Mouse (Mus musculus): ENCODE measurements around the gene Acat2.
"Not testable (repeated sequence)": the region's sequence is repeated elsewhere in the genome, so short reads cannot be mapped to it uniquely, and the experiment has no call there.

Gene Acat2

DNA sequence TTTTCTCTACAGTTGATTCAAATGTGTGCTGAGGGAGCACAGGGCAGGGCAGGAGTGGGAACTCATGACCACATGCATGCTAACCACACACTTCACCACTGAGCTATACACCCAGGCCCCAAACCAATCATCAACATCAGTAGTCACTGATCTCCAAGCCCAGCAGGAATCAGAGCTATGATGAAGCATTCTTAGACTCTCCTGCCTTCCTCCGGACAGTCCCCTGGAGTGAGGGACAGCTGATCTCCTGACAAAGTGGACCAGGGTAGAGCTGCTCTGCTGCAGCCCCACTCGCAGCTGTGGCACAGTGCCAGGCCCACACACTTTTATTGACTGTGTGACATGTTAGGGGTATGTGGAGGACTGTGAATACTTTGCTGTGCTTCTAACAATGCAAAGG lies 1.2 kb downstream of the Acat2 start:
- peak in 1 of 2 experiments; percentile 51 for DNase-seq (ENCODE audit: low spot score in 2 of 2)

- peak in 1 of 2 experiments; percentile 43 for DNase-seq (ENCODE audit: low spot score in 2 of 2)
Measured at GRCm38 (mm10) chr17:12956664-12957063, 3.9 kb downstream of the Acat2 start.

DNA sequence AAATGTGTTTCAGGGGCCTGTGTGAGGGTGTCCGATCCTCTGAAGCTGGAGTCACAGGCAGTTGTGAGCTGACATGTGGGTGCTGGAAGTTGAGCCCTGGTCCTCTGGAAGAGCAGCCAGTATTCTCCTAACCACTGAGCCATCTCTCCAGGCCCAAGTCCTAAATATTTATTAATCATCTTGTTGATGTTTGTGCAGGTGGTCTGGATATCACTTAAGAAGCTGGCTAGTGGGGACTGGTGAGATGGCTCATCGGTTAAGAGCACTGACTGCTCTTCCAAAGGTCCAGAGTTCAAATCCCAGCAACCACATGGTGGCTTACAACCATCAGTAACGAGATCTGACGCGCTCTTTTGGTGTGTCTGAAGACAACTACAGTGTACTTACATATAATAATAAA lies 10.9 kb downstream of the Acat2 start:
- DNase-seq (ENCODE audit: low spot score in 2 of 2), result peak in 1 of 2 experiments; percentile 14

DNA sequence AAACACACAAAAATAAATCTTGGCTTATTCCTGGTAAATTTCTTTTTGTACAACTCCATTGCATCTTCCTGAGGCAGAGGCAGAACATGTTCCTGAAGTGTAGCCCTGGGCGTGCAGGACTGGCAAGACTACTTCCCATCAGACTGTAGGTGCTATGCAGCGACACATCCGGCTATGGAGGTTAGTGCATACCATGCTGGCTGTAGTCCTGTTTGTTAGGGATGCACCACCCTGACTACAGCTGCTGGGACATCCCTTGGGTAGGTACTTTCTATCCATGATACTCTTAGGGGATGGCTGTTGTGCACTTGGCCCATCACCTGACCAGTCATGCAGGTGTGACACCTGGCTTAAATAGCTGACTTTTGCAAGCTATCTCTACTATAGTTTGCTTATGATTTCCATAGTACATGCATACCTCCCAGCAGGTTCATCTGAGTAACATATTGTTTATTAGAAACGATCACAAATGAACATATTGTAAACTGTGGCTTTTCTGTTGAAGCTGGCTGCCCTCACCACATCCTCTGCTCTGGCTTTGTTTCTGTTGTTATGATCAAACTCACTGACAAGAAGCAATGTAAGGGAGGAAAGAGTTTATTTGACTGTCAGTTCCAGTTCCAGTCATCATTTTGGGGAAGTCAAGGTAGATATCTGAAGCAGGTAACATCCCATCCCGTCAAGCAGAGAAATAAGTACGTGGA lies 17.9 kb downstream of the Acat2 start:
- no peak for DNase-seq (ENCODE audit: low spot score in 2 of 2)

DNA sequence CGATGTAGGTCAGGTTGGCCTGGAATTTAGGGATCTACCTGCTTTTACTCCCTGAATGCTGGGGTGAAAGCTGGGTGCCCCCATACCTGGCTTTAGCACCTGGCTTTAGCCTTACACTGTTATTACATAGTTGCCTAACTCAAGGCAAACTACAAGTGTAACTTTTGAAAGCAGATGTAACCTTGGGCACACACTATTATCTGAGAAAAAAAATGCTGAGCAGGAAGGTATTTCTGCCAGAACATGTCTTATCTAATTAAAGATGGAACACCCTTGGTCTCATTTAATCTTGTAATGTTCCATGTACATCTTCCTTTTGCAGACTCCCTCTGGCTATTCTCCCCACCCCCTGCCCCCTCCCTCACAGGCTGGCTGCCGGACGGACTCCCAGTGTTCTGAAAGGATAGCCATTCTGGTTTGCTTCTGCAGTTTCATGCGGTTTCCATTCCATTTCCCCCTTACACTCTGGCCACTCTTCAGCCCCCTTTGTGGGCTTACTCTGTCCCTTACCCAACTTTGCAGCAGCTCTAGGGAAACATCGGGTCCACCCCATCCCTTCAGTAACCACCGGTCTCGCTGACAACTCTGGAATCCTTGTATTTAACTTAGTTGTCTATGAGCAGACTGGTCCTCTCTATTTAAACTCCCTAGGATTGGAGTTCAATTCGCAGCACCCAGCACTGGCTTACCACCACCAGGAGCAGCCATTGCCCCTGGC lies 18.8 kb downstream of the Acat2 start:
- no peak for DNase-seq (ENCODE audit: low spot score in 2 of 2)

DNA sequence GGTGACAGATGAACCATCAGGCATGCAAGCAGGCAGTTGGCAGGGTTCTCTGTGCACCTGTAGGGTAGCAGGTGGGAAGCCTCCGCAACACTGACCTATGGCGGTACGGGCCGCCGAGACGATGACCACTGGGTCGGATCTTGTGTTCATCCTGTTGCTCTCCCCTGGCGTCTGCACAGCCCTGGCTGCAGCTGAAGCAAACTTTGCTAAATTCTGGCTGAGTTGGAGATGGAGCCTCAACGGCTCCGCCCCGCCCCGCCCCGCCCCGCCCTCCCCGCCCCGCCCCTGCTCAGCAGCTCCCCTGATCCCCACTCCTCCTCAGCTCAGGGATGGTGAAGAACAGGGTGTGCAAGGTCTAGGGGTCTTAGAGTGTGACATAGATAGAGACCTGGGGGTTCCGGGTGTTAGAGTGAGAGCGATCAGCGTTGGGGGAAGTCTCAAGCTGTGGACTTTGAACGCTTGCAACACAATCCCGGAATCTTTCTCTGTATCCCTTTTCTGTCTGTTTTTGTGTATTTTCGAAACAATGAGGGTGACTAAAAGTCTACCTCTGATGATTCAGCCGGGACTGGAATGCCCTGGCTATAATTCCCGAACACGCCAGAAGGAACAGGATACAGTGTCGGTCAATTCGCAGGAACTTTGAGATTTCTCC lies 20.3 kb downstream of the Acat2 start, which contains the start of gene Acat3:
Gene Acat3, minus strand, starts transcription at position 450 of the 655 bp plus-strand sequence.
- DNase-seq (ENCODE audit: low spot score in 2 of 2), result no peak

GRCm38 (mm10) chr17:12939377-12940148 lies 21.0 kb downstream of the Acat2 start:
- DNase-seq (ENCODE audit: low spot score in 2 of 2), result not testable (repeated sequence)

GRCm38 (mm10) chr17:12938077-12938476 lies 22.5 kb downstream of the Acat2 start:
- DNase-seq (ENCODE audit: low spot score in 2 of 2), result no peak

- DNase-seq (ENCODE audit: low spot score in 2 of 2), result no peak
Measured at GRCm38 (mm10) chr17:12937412-12937970, 23.1 kb downstream of the Acat2 start.

GRCm38 (mm10) chr17:12935719-12936118 lies 24.8 kb downstream of the Acat2 start:
- DNase-seq (ENCODE audit: low spot score in 2 of 2), result no peak

- not testable (repeated sequence) for DNase-seq (ENCODE audit: low spot score in 2 of 2)
Measured at GRCm38 (mm10) chr17:12931576-12931975, 29.0 kb downstream of the Acat2 start.

DNA sequence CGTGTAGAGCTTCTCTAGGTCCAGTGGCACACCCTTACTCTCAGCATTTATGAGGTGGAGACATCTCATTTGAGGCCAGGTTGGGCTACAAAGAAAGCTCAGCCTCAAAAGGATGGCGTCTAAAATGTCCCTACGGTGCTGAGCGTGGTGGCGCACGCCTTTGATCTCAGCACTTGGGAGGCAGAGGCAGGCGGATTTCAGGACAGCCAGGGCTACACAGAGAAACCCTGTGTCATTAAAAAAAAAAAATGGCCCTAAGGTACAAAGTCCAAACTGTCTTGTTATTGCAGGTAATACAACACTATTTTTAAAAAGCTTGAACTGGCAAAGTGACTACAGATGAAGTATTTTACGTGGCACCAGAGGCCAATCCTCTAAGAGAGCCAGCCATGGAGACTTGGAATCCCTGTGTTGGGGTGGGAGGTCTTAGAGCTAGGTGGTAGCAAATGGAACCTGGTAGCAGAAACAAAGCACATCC lies 34.8 kb downstream of the Acat2 start:
- DNase-seq (ENCODE audit: low spot score in 2 of 2), result no peak

- no peak for DNase-seq (ENCODE audit: low spot score in 2 of 2)
Measured at GRCm38 (mm10) chr17:12925001-12925400, 35.5 kb downstream of the Acat2 start.

DNA sequence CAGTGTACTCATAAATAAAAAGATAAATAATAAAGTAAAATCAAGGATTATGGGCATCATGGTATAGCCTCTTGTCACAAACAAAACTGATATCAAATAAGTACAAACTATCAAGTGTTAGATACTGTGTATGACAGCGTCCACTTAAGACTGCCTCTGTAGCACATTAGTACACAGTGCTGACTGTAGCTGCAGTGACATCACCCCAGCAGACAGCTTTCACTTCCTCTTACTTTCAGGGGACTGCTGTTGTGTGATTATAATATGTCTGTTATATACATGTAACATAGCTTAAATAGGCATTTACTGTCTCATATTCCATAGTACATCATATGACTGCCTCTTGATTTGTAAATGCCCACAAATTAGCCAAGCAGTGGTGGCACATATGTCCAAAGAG lies 39.5 kb downstream of the Acat2 start:
- DNase-seq (ENCODE audit: low spot score in 2 of 2), result no peak

- DNase-seq (ENCODE audit: low spot score in 2 of 2), result peak; percentile 61 to 83
Measured at GRCm38 (mm10) chr17:12916588-12917380, 43.8 kb downstream of the Acat2 start.

GRCm38 (mm10) chr17:12915881-12916583 lies 44.5 kb downstream of the Acat2 start, which contains the start of gene Mrpl18:
Mrpl18 (minus strand) TSS chr17:12916345.
- DNase-seq (ENCODE audit: low spot score in 2 of 2), result peak; percentile 98

DNA sequence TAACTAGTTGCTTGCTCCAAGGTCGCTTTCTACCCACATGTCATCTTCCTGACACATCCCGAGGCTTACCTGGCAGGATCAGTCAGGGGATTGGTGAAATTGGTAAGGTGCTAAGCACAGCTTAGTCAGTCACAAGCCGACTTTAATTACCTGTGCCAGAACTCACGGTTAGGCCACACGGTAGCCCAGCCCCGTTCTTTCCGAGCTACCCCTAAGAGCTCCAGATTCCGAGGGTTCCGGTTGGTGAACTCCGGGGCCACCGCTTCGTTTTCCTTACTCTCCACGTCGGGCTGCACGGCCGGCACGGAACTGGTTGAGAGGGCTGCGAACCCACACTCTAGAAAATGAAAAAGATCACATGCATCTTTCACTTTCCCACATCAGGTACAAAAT lies 45.1 kb downstream of the Acat2 start, which contains the start of gene Tcp1:
Gene Tcp1, plus strand, starts transcription at position 214 of the 393 bp plus-strand sequence.
- DNase-seq (ENCODE audit: low spot score in 2 of 2), result peak in 1 of 2 experiments; percentile 73

- DNase-seq (ENCODE audit: low spot score in 2 of 2), result no peak
Measured at GRCm38 (mm10) chr17:12910391-12910790, 50.2 kb downstream of the Acat2 start.

Measured in spleen, postnatal 4 days (tissue).